Mouse (Mus musculus) hindbrain, embryonic 10.5 days (tissue): Measurements from ENCODE around the gene Cpa3. TPM values are rescaled to one million over a fixed set of nuclear protein-coding genes. Genes with fewer than 3 reads are reported as not detected.

Experiments used
- DNase-seq: peaks from one replicate; pipeline ENCODE4 v3.0.0-alpha.2; 2017; ENCODE audit warnings: low spot score
- H3K27ac ChIP-seq: fragments of 300-500 bp; sonication (generic); 2 replicates; pipeline ENCODE4 v1.5.1; 2016; ENCODE audit warnings: mild to moderate bottlenecking, moderate library complexity
- H3K27me3 ChIP-seq: fragments of 300-500 bp; sonication (generic); 2 replicates; pipeline ENCODE4 v1.6.1; 2016; ENCODE audit warnings: mild to moderate bottlenecking; ENCODE audit not compliant: poor library complexity, insufficient read depth, severe bottlenecking
- H3K36me3 ChIP-seq: fragments of 300-500 bp; sonication (generic); 2 replicates; pipeline ENCODE4 v1.6.1; 2016; ENCODE audit warnings: mild to moderate bottlenecking, moderate library complexity
- H3K4me1 ChIP-seq: fragments of 300-500 bp; sonication (generic); replicated peaks from 2 replicates; pipeline ENCODE4 v1.6.1; 2016; ENCODE audit warnings: mild to moderate bottlenecking
- H3K4me3 ChIP-seq: fragments of 300-500 bp; sonication (generic); 2 replicates; pipeline ENCODE4 v1.5.1; 2016; ENCODE audit warnings: mild to moderate bottlenecking, moderate library complexity
- H3K9me3 ChIP-seq: fragments of 300-500 bp; sonication (generic); 2 replicates; pipeline ENCODE4 v1.6.1; 2016; ENCODE audit warnings: mild to moderate bottlenecking, moderate library complexity
- WGBS: fragments of 180-500 bp; shearing (Covaris S2); methylation state at CpG from one replicate; pipeline ENCODE4 v1.1.7; 2016; 5-methylcytosine and 5-hydroxymethylcytosine counted together
- polyA plus RNA-seq: library from polyadenylated mRNA; unstranded; fragments of >200 nt; fragmentation: Nextera tagmentation; extraction: Ambion mirVana; gene quantifications from 2 replicates; pipeline ENCODE4 v1.2.1, GENCODE M21; 2016

Gene Cpa3
- polyA plus RNA-seq, 1 experiment from 2014 or later = not detected

DNA sequence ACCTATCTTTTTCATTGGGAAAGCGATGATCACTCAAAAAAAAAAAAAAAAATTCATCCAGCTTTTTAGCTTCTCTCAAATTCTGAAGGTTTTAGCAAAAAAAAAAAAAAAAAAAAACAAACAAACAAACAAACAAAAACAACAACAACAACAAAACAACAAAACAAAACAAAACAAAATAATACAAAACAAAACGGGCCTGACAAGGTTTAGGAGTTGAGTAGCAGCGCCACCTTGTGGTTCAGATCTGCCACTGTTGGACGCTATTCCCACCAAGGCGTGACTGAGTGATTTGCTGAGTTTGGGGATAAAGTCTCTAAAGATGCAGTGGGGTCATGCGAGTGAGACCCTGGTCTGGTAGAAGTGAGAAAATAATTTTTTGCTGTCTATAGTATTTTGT, 43.1 kb downstream of the Cpa3 start:
- Histone ChIP-seq H3K4me3 (no peak overlapping the region), H3K27ac (no peak overlapping the region), H3K36me3 (no peaks in the 10 kb centered on the region), H3K9me3 (no peaks in the 10 kb centered on the region), H3K4me1 (no peaks in the 10 kb centered on the region), H3K27me3 (no peaks in the 10 kb centered on the region)
- DNase-seq = peak; percentile 67
- 27% methylated on average over 6 of the region's 6 CpGs for WGBS

GRCm38 (mm10) chr3:20197878-20198277, 44.1 kb downstream of the Cpa3 start:
- Histone ChIP-seq H3K36me3 (no peaks in the 10 kb centered on the region), H3K27ac (no peak overlapping the region), H3K4me3 (no peak overlapping the region), H3K27me3 (no peaks in the 10 kb centered on the region), H3K4me1 (no peaks in the 10 kb centered on the region), H3K9me3 (no peaks in the 10 kb centered on the region)
- no peak for DNase-seq
- WGBS = 88% methylated on average over 10 of the region's 10 CpGs

DNA sequence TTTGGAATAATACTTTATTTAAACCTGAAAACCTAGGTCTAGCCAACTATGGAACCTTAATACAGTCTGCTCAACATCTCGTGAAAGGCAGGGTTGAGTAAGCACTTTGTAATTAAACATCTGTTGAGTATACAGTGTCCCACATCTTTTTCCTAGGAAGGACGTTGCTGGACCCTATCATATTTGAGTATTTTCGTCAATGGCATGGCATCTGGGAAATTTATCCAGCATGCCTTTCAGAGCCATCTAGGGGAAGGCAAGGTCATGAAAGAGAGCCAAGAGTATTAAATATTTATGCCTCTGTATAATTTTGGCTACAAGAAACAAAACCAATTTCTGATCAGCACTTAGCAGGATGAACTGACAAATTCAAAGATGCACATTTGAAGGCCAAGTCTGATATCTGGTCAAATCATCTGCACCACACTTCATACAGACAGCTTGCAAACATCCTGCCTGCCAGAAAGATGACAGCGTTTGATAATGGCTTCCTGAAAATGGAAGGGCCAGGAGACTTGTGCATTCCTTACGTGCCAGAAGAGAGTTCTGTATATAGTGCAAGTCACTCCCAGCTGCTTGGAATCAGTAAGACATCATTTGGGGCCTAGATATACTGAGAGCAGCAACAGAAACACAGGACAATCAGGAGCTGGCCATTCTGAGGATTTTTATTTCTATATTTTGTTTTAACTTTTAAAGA, 52.9 kb downstream of the Cpa3 start:
- H3K9me3 ChIP-seq = no peaks in the 10 kb centered on the region
- 81% methylated on average over 5 of the region's 5 CpGs for WGBS
- no peak for DNase-seq
- H3K4me1 ChIP-seq = no peaks in the 10 kb centered on the region
- no peaks in the 10 kb centered on the region for H3K27me3 ChIP-seq
- no peak overlapping the region for H3K27ac ChIP-seq
- no peak overlapping the region for H3K4me3 ChIP-seq
- no peaks in the 10 kb centered on the region for H3K36me3 ChIP-seq

DNA sequence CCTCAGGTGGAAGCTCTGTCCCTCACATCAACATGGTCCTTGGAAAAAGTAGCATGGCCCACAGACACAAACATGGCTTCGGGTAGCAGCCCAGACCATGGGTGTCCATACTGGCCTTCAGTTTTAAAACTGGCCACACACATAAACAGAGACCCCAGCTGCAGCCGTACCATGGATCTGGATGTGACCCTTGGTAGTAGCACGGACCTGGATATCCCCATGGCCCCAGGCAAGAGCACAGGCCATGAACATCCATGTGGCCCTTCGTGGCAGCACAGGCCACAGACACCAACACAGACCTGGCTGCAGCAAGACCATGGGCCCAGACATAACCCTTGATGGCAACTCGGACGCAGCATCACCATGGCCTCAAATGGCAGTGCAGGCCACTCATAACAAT, 69.6 kb downstream of the Cpa3 start:
- Histone ChIP-seq H3K36me3 (no peaks in the 10 kb centered on the region), H3K27ac (no peak overlapping the region), H3K27me3 (no peaks in the 10 kb centered on the region), H3K4me1 (no peaks in the 10 kb centered on the region), H3K4me3 (no peak overlapping the region), H3K9me3 (no peaks in the 10 kb centered on the region)
- WGBS = 91% methylated on average over 6 of the region's 6 CpGs
- DNase-seq = no peak

DNA sequence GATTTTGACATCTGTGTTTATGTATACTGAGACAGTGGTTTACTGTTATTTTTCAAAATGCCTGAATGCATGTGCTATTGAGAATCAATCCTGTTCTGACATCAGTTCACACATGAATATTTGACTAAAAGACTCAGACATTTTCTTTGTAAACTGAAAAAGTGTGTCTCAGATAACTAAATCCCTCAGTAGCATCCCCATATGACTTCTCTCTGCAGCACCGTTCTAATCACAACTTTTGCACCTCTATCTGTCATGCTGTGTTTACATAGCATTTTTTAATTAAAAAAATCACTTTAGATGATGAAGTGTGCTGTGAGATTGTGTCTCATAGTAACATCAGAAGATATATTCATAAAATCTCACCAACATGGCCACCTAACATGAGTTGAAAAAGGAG, 74.5 kb downstream of the Cpa3 start:
- no peak for DNase-seq
- H3K36me3 ChIP-seq = no peaks in the 10 kb centered on the region
- 93% methylated on average over 1 of the region's 1 CpGs for WGBS

More for the DNA sequence above, 74.5 kb downstream of the Cpa3 start:
- no peaks in the 10 kb centered on the region for H3K27me3 ChIP-seq
- no peak overlapping the region for H3K27ac ChIP-seq
- H3K9me3 ChIP-seq = 0 out of 2 replicates have a peak, but pooled peaks cover under 1% of the 10 kb centered on the region
- H3K4me1 ChIP-seq = no peaks in the 10 kb centered on the region
- no peak overlapping the region for H3K4me3 ChIP-seq

Other genes with a start within 250 kb of the Cpa3 start
- 10.5 and 10.7 TPM in 2 replicates for gene Hps3, start 206.9 kb downstream of the Cpa3 start, polyA plus RNA-seq
- 14.5 and 20.2 TPM in 2 replicates for gene Hltf, start 184.4 kb downstream of the Cpa3 start, polyA plus RNA-seq
- 28.7 and 36.8 TPM in 2 replicates for gene Gyg, start 86.9 kb downstream of the Cpa3 start, polyA plus RNA-seq
- gene Cpb1, start 33.6 kb upstream of the Cpa3 start, polyA plus RNA-seq = 0.10 TPM in 1 of 2 replicates, not detected in the other
- not detected in 2 replicates for gene Agtr1b, start 125.0 kb upstream of the Cpa3 start, polyA plus RNA-seq